Comparison of ENCODE assay signal across 14 mouse cellular contexts in the genomic region with DNA sequence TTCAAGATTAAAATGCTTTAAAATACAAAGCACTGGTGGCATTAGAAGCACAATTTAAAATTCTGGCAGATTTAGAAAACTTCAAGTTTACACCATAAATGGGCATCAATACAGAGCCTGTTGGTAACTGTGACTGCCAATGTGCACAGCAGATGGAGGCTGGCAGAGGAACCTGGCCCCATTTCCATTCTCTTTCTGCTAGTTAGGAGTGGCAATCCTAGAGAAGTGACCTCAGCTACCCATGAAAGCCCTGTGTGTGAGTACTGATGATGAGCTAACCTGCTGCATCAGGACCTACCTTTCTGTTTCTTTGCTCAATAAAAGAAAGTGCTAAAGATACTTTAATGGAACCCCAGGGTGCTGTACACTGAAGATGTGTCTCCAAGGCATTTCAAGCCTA. TPM values are rescaled to one million over a fixed set of nuclear protein-coding genes. Genes with fewer than 3 reads are reported as not detected.
DNase-seq lines count a peak whose midpoint lies in the region; ATAC-seq lines count a peak whose summit lies in the region.
"Had no signal": no experiment of that assay in that cellular context is flagged by ENCODE, and none has a peak within 500 bp of the region (broad histone marks: within the 10 kb centered on the region; RNA-seq: fewer than 3 reads in every experiment).

No protein-coding gene starts in this region.

- peak; percentile 37 to 69 for DNase-seq in frontal cortex, adult 2 months (ENCODE audit: extremely low spot score in 1 of 2, low spot score in 1 of 2)
- no peak for DNase-seq in frontal cortex, postnatal 25 days (ENCODE audit: low spot score in 2 of 2)
- DNase-seq in cerebellum, adult 18-20 months, result peak; percentile 78 to 90
- peak; percentile 73 to 91 for DNase-seq in layer of hippocampus, adult 18-20 months (ENCODE audit: low spot score in 2 of 2)
- DNase-seq in right cerebral cortex, adult 2 months (ENCODE audit: low spot score in 2 of 2), result peak; percentile 30 to 49
- DNase-seq in heart, adult 18-20 months, result no peak
- no peak for DNase-seq in urinary bladder, adult 2 months (ENCODE audit: low spot score)
- DNase-seq: adrenal gland, postnatal 25 days; gastrocnemius, postnatal 10 days; kidney, adult 11 months; liver; lung, embryonic 14.5 days had no signal

- no peak for ATAC-seq in erythroid progenitor cell, adult 5-6 weeks (replicated peaks; ENCODE audit: low FRiP score, poor library complexity, severe bottlenecking)

RNA-seq across cellular contexts. Expression of gene Camk2b, which starts 43.8 kb away (rescaled TPM):
- polyA plus RNA-seq in frontal cortex, adult 2 months (2012; rRNA removed), result 594 and 605 TPM in 2 replicates
- total RNA-seq in layer of hippocampus, adult 18-20 months (2021), result 1,000 to 10,000 TPM; 1,052 to 1,163 TPM
- total RNA-seq in heart, adult 18-20 months (2021), result 1 to 10 TPM; 7.2 to 8.1 TPM
- not detected in 2 replicates for total RNA-seq in erythroid progenitor cell, adult 5-6 weeks (2015; ENCODE audit: low replicate concordance)
- 0.77 TPM in 1 of 2 replicates, not detected in the other for total RNA-seq in erythroid progenitor cell, adult 5-6 weeks (2017; ENCODE audit: low replicate concordance)
- polyA plus RNA-seq in urinary bladder, adult 2 months (2012; rRNA removed), result 3.0 and 3.9 TPM in 2 replicates
- polyA plus RNA-seq: G1E had no signal

Comparison
In these comparisons a context has a peak if more than half of its experiments do, and no peak if none do; other contexts are left out.
1. DNase-seq: peak in frontal cortex, adult 2 months (2 of 2), cerebellum, adult 18-20 months (2 of 2), layer of hippocampus, adult 18-20 months (2 of 2) and right cerebral cortex, adult 2 months (2 of 2); none in frontal cortex, postnatal 25 days (0 of 2), heart, adult 18-20 months (0 of 2) and urinary bladder, adult 2 months (single experiment).
2. RNA of gene Camk2b, which starts 43.8 kb away (total RNA-seq): 1,052 to 1,163 TPM in layer of hippocampus, adult 18-20 months; 7.2 to 8.1 TPM in heart, adult 18-20 months and 0.77 TPM in erythroid progenitor cell, adult 5-6 weeks; every median in the first group is over 100 times any median in the second.